Mouse (Mus musculus) stomach, postnatal 0 days (tissue): ENCODE measurements around the gene Kif5c. TPM values are rescaled to one million over a fixed set of nuclear protein-coding genes. Genes with fewer than 3 reads are reported as not detected.

Source experiments
- ATAC-seq: fragments of 200-750 bp; cut with Nextera tagmentation; 2 replicates; pipeline ENCODE4 v1.8.0; 2017; ENCODE audit not compliant: low FRiP score, low TSS enrichment
- DNase-seq: peaks from one replicate; pipeline ENCODE4 v3.0.0-alpha.2; 2016; ENCODE audit warnings: low spot score
- H3K27ac ChIP-seq: fragments of 300-500 bp; sonication (generic); replicated peaks from 2 replicates; pipeline ENCODE4 v1.5.1; 2014; ENCODE audit warnings: mild to moderate bottlenecking, control low read depth
- H3K27me3 ChIP-seq: fragments of 300-500 bp; sonication (generic); 2 replicates; pipeline ENCODE4 v1.6.1; 2014; ENCODE audit warnings: low read length; ENCODE audit not compliant: control insufficient read depth, insufficient read depth
- H3K36me3 ChIP-seq: fragments of 300-500 bp; sonication (generic); 2 replicates; pipeline ENCODE4 v1.6.1; 2014; ENCODE audit warnings: low read length, mixed read lengths; ENCODE audit not compliant: control insufficient read depth, insufficient read depth
- H3K4me1 ChIP-seq: fragments of 300-500 bp; sonication (generic); replicated peaks from 2 replicates; pipeline ENCODE4 v1.6.1; 2014; ENCODE audit warnings: antibody characterized with exemption; ENCODE audit not compliant: control insufficient read depth, insufficient read depth
- H3K4me2 ChIP-seq: fragments of 300-500 bp; sonication (generic); replicated peaks from 2 replicates; pipeline ENCODE4 v1.6.1; 2014; ENCODE audit warnings: low read depth, mild to moderate bottlenecking, control low read depth, moderate library complexity
- H3K4me3 ChIP-seq: fragments of 300-500 bp; sonication (generic); 2 replicates; pipeline ENCODE4 v1.5.1; 2014; ENCODE audit warnings: low read depth, low read length, control low read depth
- H3K9ac ChIP-seq: fragments of 300-500 bp; sonication (generic); 2 replicates; pipeline ENCODE4 v1.6.1; 2014; ENCODE audit warnings: mild to moderate bottlenecking, low read length, control low read depth, mixed read lengths
- H3K9me3 ChIP-seq: fragments of 300-500 bp; sonication (generic); 2 replicates; pipeline ENCODE4 v1.6.1; 2016; ENCODE audit warnings: low read length; ENCODE audit not compliant: control insufficient read depth
- CTCF ChIP-seq: IDR thresholded peaks from 2 replicates; pipeline ENCODE4 v1.5.1; 2016; ENCODE audit warnings: antibody characterized with exemption, low read depth, mild to moderate bottlenecking, moderate library complexity
- EP300 ChIP-seq: optimal IDR thresholded peaks from 2 replicates; pipeline ENCODE3; 2016; ENCODE audit warnings: antibody characterized with exemption
- WGBS: fragments of 180-500 bp; shearing (Covaris S2); extraction: QIAGEN DNeasy Blood & Tissue Kit; methylation state at CpG from one replicate; pipeline ENCODE4 v1.1.7; 2014; 5-methylcytosine and 5-hydroxymethylcytosine counted together
- polyA plus RNA-seq: library from polyadenylated mRNA; unstranded; fragments of >200 nt; fragmentation: Nextera tagmentation; extraction: Ambion mirVana; gene quantifications from 2 replicates; pipeline ENCODE4 v1.2.1, GENCODE M21; 2015

The Kif5c gene
- polyA plus RNA-seq, 1 experiment from 2014 or later, result 2.8 TPM

- Histone ChIP-seq H3K4me2 (no peak overlapping the region), H3K27me3 (no peaks in the 10 kb centered on the region), H3K9me3 (no peaks in the 10 kb centered on the region), H3K36me3 (no peaks in the 10 kb centered on the region), H3K27ac (no peak overlapping the region), H3K4me1 (no peaks in the 10 kb centered on the region), H3K4me3 (no peak overlapping the region), H3K9ac (no peak overlapping the region)
- ATAC-seq, result no peak
- 91% methylated on average over 12 of the region's 12 CpGs for WGBS
- no peak for DNase-seq
- no peak for TF ChIP-seq EP300
Observed at GRCm38 (mm10) chr2:49660375-49660923, 41.4 kb downstream of the Kif5c start.

- H3K4me3 ChIP-seq, result no peak overlapping the region
- H3K27ac ChIP-seq, result no peak overlapping the region
- no peak overlapping the region for H3K9ac ChIP-seq
- no peaks in the 10 kb centered on the region for H3K4me1 ChIP-seq
- TF ChIP-seq CTCF (no peak), EP300 (no peak)
- ATAC-seq (no peak), DNase-seq (no peak)
- H3K4me2 ChIP-seq, result no peak overlapping the region
- H3K27me3 ChIP-seq, result no peaks in the 10 kb centered on the region
- H3K9me3 ChIP-seq, result no peaks in the 10 kb centered on the region
- H3K36me3 ChIP-seq, result no peaks in the 10 kb centered on the region
Observed at GRCm38 (mm10) chr2:49661348-49661747, 42.2 kb downstream of the Kif5c start.

- WGBS, result 78% methylated on average over 3 of the region's 3 CpGs
- Histone ChIP-seq H3K4me2 (no peak overlapping the region), H3K36me3 (no peaks in the 10 kb centered on the region), H3K9me3 (no peaks in the 10 kb centered on the region), H3K27me3 (no peaks in the 10 kb centered on the region), H3K27ac (no peak overlapping the region), H3K4me3 (no peak overlapping the region), H3K9ac (no peak overlapping the region), H3K4me1 (no peaks in the 10 kb centered on the region)
- TF ChIP-seq EP300 (no peak), CTCF (no peak)
- ATAC-seq (no peak), DNase-seq (no peak)
Observed at GRCm38 (mm10) chr2:49661872-49662271, 42.8 kb downstream of the Kif5c start.

DNA sequence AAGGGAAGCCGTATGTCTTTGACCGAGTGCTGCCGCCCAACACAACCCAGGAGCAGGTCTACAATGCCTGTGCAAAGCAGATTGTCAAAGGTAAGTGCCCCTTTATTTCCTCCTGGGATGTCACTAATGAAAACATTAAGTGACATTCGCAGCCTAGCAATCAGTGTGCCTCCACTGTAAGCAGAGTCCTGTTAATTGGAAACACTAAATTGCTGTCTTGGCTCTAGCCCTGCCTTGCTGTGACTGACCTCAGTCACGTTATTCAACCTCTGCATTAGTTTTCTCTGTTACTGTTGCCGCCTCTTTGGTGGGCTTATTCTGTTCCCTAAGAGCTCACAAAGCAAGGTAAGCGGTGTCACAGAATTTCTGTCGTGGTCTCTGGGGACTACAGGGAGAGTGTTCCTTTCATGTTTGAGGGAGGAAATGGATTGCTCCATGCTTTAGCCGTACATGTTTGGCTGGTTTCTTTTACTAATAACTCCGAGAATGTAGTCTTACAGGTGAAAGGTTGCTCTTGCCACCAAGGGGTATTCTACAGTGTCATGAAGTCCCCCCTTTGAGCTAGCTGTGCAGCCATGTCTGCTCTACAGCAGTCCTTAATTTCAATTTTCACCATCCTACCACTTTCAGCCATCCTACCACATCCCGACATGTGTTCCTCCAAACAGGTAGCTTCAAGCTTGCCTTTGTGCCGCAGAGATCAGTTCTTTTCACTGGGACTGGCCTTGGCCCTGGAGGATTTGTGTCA lies 52.8 kb downstream of the Kif5c start:
- H3K4me1 ChIP-seq, result no peaks in the 10 kb centered on the region
- WGBS, result 75% methylated on average over 12 of the region's 12 CpGs
- no peaks in the 10 kb centered on the region for H3K27me3 ChIP-seq
- H3K27ac ChIP-seq, result no peak overlapping the region
- no peak overlapping the region for H3K9ac ChIP-seq
- TF ChIP-seq CTCF, result no peak
- no peak for TF ChIP-seq EP300
- no peak overlapping the region for H3K4me3 ChIP-seq
- no peaks in the 10 kb centered on the region for H3K9me3 ChIP-seq
- H3K36me3 ChIP-seq, result no peaks in the 10 kb centered on the region
- no peak overlapping the region for H3K4me2 ChIP-seq
- ATAC-seq (no peak), DNase-seq (no peak)

GRCm38 (mm10) chr2:49672501-49672874 lies 53.4 kb downstream of the Kif5c start:
- Histone ChIP-seq H3K4me2 (no peak overlapping the region), H3K27ac (no peak overlapping the region), H3K9ac (no peak overlapping the region), H3K4me3 (no peak overlapping the region), H3K9me3 (no peaks in the 10 kb centered on the region), H3K4me1 (no peaks in the 10 kb centered on the region), H3K36me3 (no peaks in the 10 kb centered on the region), H3K27me3 (no peaks in the 10 kb centered on the region)
- no peak for DNase-seq
- TF ChIP-seq CTCF (no peak), EP300 (no peak)
- 78% methylated on average over 7 of the region's 7 CpGs for WGBS
- ATAC-seq, result no peak

GRCm38 (mm10) chr2:49676020-49676419 lies 56.9 kb downstream of the Kif5c start:
- no peaks in the 10 kb centered on the region for H3K27me3 ChIP-seq
- H3K9ac ChIP-seq, result no peak overlapping the region
- no peak for TF ChIP-seq CTCF
- no peak for TF ChIP-seq EP300
- no peaks in the 10 kb centered on the region for H3K36me3 ChIP-seq
- no peak overlapping the region for H3K27ac ChIP-seq
- DNase-seq, result no peak
- no peaks in the 10 kb centered on the region for H3K4me1 ChIP-seq
- H3K4me2 ChIP-seq, result no peak overlapping the region
- no peaks in the 10 kb centered on the region for H3K9me3 ChIP-seq
- no peak overlapping the region for H3K4me3 ChIP-seq
- ATAC-seq, result no peak
- 88% methylated on average over 12 of the region's 12 CpGs for WGBS
